Mouse (Mus musculus) heart, postnatal 10 days (tissue): ENCODE measurements around the gene Cend1. TPM values are rescaled to one million over a fixed set of nuclear protein-coding genes. Genes with fewer than 3 reads are reported as not detected.
A peak's percentile ranks its signal among the peaks of the same experiment; 100 is the strongest.

ENCODE experiments used
- DNase-seq, 2 experiments: peaks; one replicate each; pipeline ENCODE4 v3.0.0; 2021
- intact Hi-C: fragments of 180-260 bp; cut with DNase I; formaldehyde crosslinking; loops from one replicate; pipeline ENCODE4 v1.15.1; 2025
- total RNA-seq, 2 experiments: library from RNA; stranded (reverse); gene quantifications; 2 replicates each; pipeline ENCODE4 v1.2.3; 2021

The Cend1 gene
- total RNA-seq, 2 experiments from 2014 or later: 1.6 TPM

DNA sequence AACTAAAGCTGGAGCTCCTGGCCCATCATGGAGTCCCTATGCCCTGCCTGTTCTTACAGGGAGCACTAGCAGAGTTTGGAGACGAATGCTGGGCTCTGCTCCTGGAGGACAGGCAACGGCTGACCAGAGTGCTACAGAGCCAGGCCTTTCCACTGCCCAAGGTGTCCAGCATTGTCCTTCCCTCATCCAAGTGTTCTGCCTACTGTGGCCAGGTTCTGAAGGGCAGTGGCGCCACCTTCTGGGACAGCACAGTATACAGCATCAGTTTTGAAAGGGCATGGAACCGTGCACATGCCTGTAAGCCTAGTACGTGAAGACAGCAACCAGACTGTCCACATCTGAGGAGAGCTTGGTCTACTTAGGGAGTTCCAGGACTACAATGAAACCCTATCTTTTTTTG lies 26.0 kb downstream of the Cend1 start:
- intact Hi-C loops: no loop called here
- DNase-seq: peak; percentile 59 to 77

- DNase-seq: no peak
- intact Hi-C loops: no loop called here
Observed at GRCm38 (mm10) chr7:141395348-141395747, 33.9 kb downstream of the Cend1 start.

DNA sequence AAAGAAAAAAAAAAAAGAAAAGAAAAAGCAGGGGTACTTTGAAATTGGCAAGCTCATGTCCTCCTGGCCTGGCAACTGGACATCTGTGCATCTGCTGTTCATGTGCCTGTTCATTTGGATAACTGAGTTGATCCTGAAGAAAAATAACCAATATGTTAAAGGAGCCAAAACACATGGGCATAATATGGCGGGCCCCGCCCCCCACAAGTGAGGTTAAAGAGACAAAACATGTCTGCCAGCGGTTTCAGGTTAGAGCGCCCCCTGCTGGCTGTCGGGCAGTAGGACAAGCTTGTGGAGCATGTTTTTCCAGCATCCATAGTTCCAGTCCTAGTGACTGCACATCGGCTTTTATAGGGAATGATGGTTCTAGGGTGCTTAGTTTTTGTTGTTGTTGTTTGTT lies 34.5 kb downstream of the Cend1 start:
- intact Hi-C loops: loop anchor here (5.0 kb wide), 1 partner anchor 67 kb away; the partner anchor contains the start of genes Deaf1 and Tmem80
- peak; percentile 48 to 81 for DNase-seq

GRCm38 (mm10) chr7:141394158-141394557 lies 35.1 kb downstream of the Cend1 start:
- intact Hi-C loops: loop anchor here (5.0 kb wide), 1 partner anchor 67 kb away; the partner anchor contains the start of genes Deaf1 and Tmem80
- DNase-seq: no peak

GRCm38 (mm10) chr7:141392552-141393222 lies 36.6 kb downstream of the Cend1 start:
- DNase-seq: no peak
- intact Hi-C loops: loop anchor here (5.0 kb wide), 1 partner anchor 65 kb away; the partner anchor contains the start of genes Deaf1 and Tmem80

DNA sequence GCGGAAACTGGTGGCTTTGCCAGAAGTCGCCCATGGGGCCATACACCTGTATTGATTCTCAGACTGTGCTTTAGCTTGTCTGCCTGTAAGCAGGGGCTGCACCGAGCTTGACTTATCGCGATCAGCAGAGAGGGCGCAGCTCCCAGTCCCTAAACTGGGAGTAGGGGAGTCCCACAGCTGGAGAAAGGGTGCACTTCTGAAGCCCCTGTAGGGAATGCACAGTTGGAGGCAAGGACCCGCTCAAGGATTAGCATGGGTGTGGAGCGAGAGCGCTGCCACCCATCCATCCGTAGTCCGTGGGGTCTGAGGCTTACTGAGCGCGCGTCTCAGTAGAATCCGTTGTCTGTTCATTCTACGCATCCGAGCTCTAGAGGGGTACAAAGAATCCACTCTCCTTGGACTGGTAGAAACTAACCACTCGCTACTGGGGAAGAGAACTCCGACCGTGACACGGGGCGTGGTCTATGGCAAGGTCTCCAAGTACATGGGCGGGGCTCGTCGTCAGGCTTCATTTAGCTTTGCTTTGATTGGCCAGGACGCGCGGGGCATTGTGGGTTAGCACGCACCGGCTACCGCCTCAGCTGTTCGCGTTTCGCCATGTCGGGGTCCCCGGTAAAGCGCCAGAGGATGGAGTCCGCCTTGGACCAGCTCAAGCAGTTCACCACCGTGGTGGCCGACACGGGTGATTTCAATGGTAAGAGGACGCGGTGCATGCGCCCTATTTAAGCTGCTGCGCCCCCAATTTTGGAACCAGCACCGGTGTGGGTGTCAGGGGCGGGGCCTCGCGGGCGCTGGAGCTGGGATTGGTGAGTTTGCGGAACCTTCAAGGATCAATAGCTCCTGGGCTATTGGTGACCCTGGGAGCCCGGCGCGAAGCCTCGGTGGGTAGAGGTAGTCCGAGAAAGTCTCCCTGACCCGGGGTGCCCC lies 37.4 kb downstream of the Cend1 start, which contains the start of gene Taldo1:
TSS of gene Taldo1 (plus strand) at position 575 of the 927 bp plus-strand sequence.
- intact Hi-C loops: loop anchor here (5.0 kb wide), 1 partner anchor 65 kb away; the partner anchor contains the start of genes Deaf1 and Tmem80
- peak; percentile 98 for DNase-seq

GRCm38 (mm10) chr7:141390326-141391259 lies 38.7 kb downstream of the Cend1 start:
- intact Hi-C loops: loop anchor here (5.0 kb wide), 1 partner anchor 63 kb away; the partner anchor contains the start of genes Deaf1 and Tmem80
- DNase-seq: no peak

- intact Hi-C loops: no loop called here
- DNase-seq: no peak
Observed at GRCm38 (mm10) chr7:141388487-141389109, 40.7 kb downstream of the Cend1 start.

GRCm38 (mm10) chr7:141387807-141388486 lies 41.3 kb downstream of the Cend1 start:
- intact Hi-C loops: no loop called here

GRCm38 (mm10) chr7:141381068-141381835 lies 48.0 kb downstream of the Cend1 start:
- intact Hi-C loops: no loop called here
- no peak for DNase-seq

More at GRCm38 (mm10) chr7:141387807-141388486, 41.3 kb downstream of the Cend1 start:
- DNase-seq: no peak

- no peak for DNase-seq
- intact Hi-C loops: no loop called here
Observed at GRCm38 (mm10) chr7:141379584-141379983, 49.7 kb downstream of the Cend1 start.

Other genes starting within 250 kb of the Cend1 start
- 100 to 1,000 TPM; 102 to 114 TPM for gene Hras, start 235.5 kb downstream of the Cend1 start, total RNA-seq
- 1 to 10 TPM; 3.3 to 4.0 TPM for gene Lrrc56, start 235.3 kb downstream of the Cend1 start, total RNA-seq
- gene Lmntd2, start 215.4 kb downstream of the Cend1 start, total RNA-seq: not detected
- 1 to 10 TPM; 1.9 to 4.9 TPM for gene Rassf7, start 213.6 kb downstream of the Cend1 start, total RNA-seq
- 10 to 100 TPM; 46.1 to 47.4 TPM for gene Phrf1, start 200.7 kb downstream of the Cend1 start, total RNA-seq
- 1 to 10 TPM; 1.7 TPM for gene Irf7, start 163.0 kb downstream of the Cend1 start, total RNA-seq
- not detected for gene Cdhr5, start 152.7 kb downstream of the Cend1 start, total RNA-seq
- under 1 TPM in 1 of 2 experiments, not detected in 1; 0.48 TPM for gene Sct, start 150.4 kb downstream of the Cend1 start, total RNA-seq
- not detected for gene Drd4, start 137.5 kb downstream of the Cend1 start, total RNA-seq
- gene Deaf1, start 101.8 kb downstream of the Cend1 start, total RNA-seq: 10 to 100 TPM; 25.0 to 27.0 TPM
- gene Tmem80, start 101.8 kb downstream of the Cend1 start, total RNA-seq: 10 to 100 TPM; 13.5 to 14.7 TPM
- 1 to 10 TPM; 2.8 to 3.0 TPM for gene Eps8l2, start 90.6 kb downstream of the Cend1 start, total RNA-seq
- 100 to 1,000 TPM; 137 to 155 TPM for gene Taldo1, start 37.3 kb downstream of the Cend1 start, total RNA-seq
- 10 to 100 TPM; 12.2 to 15.0 TPM for gene Gatd1, start 15.4 kb downstream of the Cend1 start, total RNA-seq
- gene Slc25a22, start 8.4 kb upstream of the Cend1 start, total RNA-seq: 10 to 100 TPM; 53.3 to 59.8 TPM
- gene Pidd1, start 14.5 kb upstream of the Cend1 start, total RNA-seq: 1 to 10 TPM; 2.3 to 3.5 TPM
- gene Rplp2, start 17.9 kb upstream of the Cend1 start, total RNA-seq: 1,000 to 10,000 TPM; 1,065 to 1,124 TPM
- 100 to 1,000 TPM; 244 to 353 TPM for gene Pnpla2, start 25.7 kb upstream of the Cend1 start, total RNA-seq
- gene Cracr2b, start 31.6 kb upstream of the Cend1 start, total RNA-seq: 10 to 100 TPM; 23.2 to 26.1 TPM
- gene Cd151, start 37.9 kb upstream of the Cend1 start, total RNA-seq: 100 to 1,000 TPM; 297 to 312 TPM
- gene Polr2l, start 45.6 kb upstream of the Cend1 start, total RNA-seq: 10 to 100 TPM; 59.8 to 65.5 TPM
- gene Tspan4, start 45.7 kb upstream of the Cend1 start, total RNA-seq: 10 to 100 TPM; 37.3 to 38.9 TPM
- gene Chid1, start 110.4 kb upstream of the Cend1 start, total RNA-seq: 10 to 100 TPM; 32.7 to 37.3 TPM
- gene Ap2a2, start 132.7 kb upstream of the Cend1 start, total RNA-seq: 10 to 100 TPM; 60.4 to 60.9 TPM
- gene Muc6, start 225.8 kb upstream of the Cend1 start, total RNA-seq: not detected